Mouse (Mus musculus) gonadal fat pad, adult 2 months (tissue): Measurements from ENCODE around the gene Xlr5b. TPM values are rescaled to one million over a fixed set of nuclear protein-coding genes. Genes with fewer than 3 reads are reported as not detected.
"Not testable (repeated sequence)": the region's sequence is repeated elsewhere in the genome, so short reads cannot be mapped to it uniquely, and the experiment has no call there.

Experiments
- DNase-seq: peaks from one replicate; pipeline ENCODE4 v3.0.0-alpha.2; 2012; ENCODE audit warnings: low read depth
- polyA plus RNA-seq: library from polyadenylated mRNA; depleted of rRNA; stranded (reverse); fragments of >200 nt; gene quantifications from 2 replicates; pipeline ENCODE4 v1.2.3, GENCODE M21; 2012; rRNA removed

Xlr5b gene
- not detected in 2 replicates for polyA plus RNA-seq

GRCm38 (mm10) chrX:73148496-73148895 lies at the start of gene Xlr5b:
Gene Xlr5b (plus strand): TSS chrX:73148796.
- DNase-seq, result not testable (repeated sequence)

DNA sequence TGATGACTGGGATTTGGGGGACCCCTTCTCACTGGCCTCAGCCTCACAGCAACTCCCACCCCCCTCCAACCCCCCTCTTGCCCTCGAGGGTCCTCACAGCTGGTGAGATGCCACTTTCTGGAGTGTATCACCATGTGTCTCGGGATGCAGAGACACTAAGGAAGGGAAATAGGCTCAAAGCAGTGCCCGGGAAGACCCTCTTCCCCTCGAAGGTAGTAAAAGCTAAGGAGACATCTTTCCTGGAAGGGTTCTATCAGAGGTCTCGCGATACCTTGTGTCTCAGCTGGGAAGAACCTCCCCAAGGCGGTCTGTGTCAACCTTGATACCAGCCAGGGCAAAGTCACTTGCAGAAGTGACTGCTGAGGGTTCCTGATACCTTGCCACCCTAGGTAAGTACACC lies 31.8 kb upstream of the Xlr5b start, which contains the start of gene Gm14685:
TSS of gene Gm14685 (plus strand) at position 301 of the 400 bp plus-strand sequence.
- DNase-seq, result not testable (repeated sequence)

GRCm38 (mm10) chrX:73122859-73123829 lies 25.5 kb upstream of the Xlr5b start:
- not testable (repeated sequence) for DNase-seq

- not testable (repeated sequence) for DNase-seq
These were observed 5.4 kb upstream of the Xlr5b start for GRCm38 (mm10) chrX:73143218-73143618.

- DNase-seq, result not testable (repeated sequence)
These were observed 754 bp downstream of the Xlr5b start, which contains the start of gene DXBay18 for GRCm38 (mm10) chrX:73149350-73149749. Gene DXBay18 (minus strand): TSS chrX:73149450.

DNA sequence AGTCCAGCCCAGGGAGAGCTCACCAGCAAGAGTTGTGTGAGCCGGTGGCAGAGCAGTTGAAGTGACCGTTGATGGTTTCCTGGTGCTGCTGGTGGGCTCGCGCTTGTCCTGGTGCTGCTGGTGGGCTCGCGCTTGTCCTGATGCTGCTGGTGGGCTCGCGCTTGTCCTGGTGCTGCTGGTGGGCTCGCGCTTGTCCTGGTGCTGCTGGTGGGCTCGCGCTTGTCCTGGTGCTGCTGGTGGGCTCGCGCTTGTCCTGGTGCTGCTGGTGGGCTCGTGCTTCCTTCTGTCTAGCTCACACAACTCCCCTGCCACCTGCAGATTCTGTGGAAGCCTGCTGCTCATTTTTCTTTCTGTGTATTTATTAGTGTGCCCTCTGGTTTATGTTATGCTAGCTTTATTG lies 28.3 kb downstream of the Xlr5b start, which contains the start of gene Spin2d:
TSS of gene Spin2d (minus strand) at position 101 of the 400 bp plus-strand sequence.
- not testable (repeated sequence) for DNase-seq

GRCm38 (mm10) chrX:73191934-73192333 lies 43.3 kb downstream of the Xlr5b start, which contains the start of gene Xlr3b:
Gene Xlr3b (plus strand): TSS chrX:73192207.
- not testable (repeated sequence) for DNase-seq

Other genes with a start within 250 kb of the Xlr5b start
- 9.4 and 11.9 TPM in 2 replicates for gene Cetn2, start 230.4 kb upstream of the Xlr5b start, polyA plus RNA-seq
- gene Nsdhl, start 230.2 kb upstream of the Xlr5b start, polyA plus RNA-seq, result 81.3 and 90.9 TPM in 2 replicates
- gene Zfp185, start 161.5 kb upstream of the Xlr5b start, polyA plus RNA-seq, result 157 and 194 TPM in 2 replicates
- gene Pnma5, start 111.7 kb upstream of the Xlr5b start, polyA plus RNA-seq, result not detected in 2 replicates
- 0.03 TPM in 1 of 2 replicates, not detected in the other for gene Pnma3, start 84.0 kb upstream of the Xlr5b start, polyA plus RNA-seq
- gene Xlr4a, start 66.3 kb upstream of the Xlr5b start, polyA plus RNA-seq, result 2.1 and 4.6 TPM in 2 replicates
- 1.7 and 2.3 TPM in 2 replicates for gene Xlr3a, start 51.7 kb upstream of the Xlr5b start, polyA plus RNA-seq
- gene Gm14685, start 31.7 kb upstream of the Xlr5b start, polyA plus RNA-seq, result 1.00 and 1.9 TPM in 2 replicates
- 0.35 and 0.55 TPM in 2 replicates for gene DXBay18, start 654 bp downstream of the Xlr5b start, polyA plus RNA-seq
- not detected in 2 replicates for gene Spin2d, start 28.2 kb downstream of the Xlr5b start, polyA plus RNA-seq
- 1.2 and 1.4 TPM in 2 replicates for gene Xlr3b, start 43.4 kb downstream of the Xlr5b start, polyA plus RNA-seq
- gene Xlr4b, start 65.5 kb downstream of the Xlr5b start, polyA plus RNA-seq, result 0.63 and 1.0 TPM in 2 replicates
- 7.2 and 12.1 TPM in 2 replicates for gene F8a, start 79.5 kb downstream of the Xlr5b start, polyA plus RNA-seq
- 0.81 and 1.4 TPM in 2 replicates for gene Xlr4c, start 94.3 kb downstream of the Xlr5b start, polyA plus RNA-seq
- gene Xlr3c, start 116.6 kb downstream of the Xlr5b start, polyA plus RNA-seq, result 0.18 and 0.31 TPM in 2 replicates
- not detected in 2 replicates for gene Xlr5a, start 144.2 kb downstream of the Xlr5b start, polyA plus RNA-seq
- not detected in 2 replicates for gene Xlr5c, start 144.2 kb downstream of the Xlr5b start, polyA plus RNA-seq
- gene Gm45015, start 188.0 kb downstream of the Xlr5b start, polyA plus RNA-seq, result not detected in 2 replicates
- 20.4 and 22.8 TPM in 2 replicates for gene Zfp275, start 193.8 kb downstream of the Xlr5b start, polyA plus RNA-seq
- 0.08 and 0.14 TPM in 2 replicates for gene Gm18336, start 249.9 kb downstream of the Xlr5b start, polyA plus RNA-seq